Mouse (Mus musculus) lung, embryonic 14.5 days (tissue): ENCODE measurements around the gene Gm49384. TPM values are rescaled to one million over a fixed set of nuclear protein-coding genes. Genes with fewer than 3 reads are reported as not detected.

Experiments used
- ATAC-seq: fragments of 200-750 bp; cut with Nextera tagmentation; 2 replicates; pipeline ENCODE4 v1.8.0; 2017; ENCODE audit warnings: mild to moderate bottlenecking, moderate TSS enrichment, moderate library complexity; ENCODE audit not compliant: insufficient read depth
- DNase-seq: peaks from one replicate; pipeline ENCODE4 v3.0.0-alpha.2; 2015
- H3K27ac ChIP-seq: fragments of 300-500 bp; sonication (generic); 2 replicates; pipeline ENCODE4 v1.5.1; 2014; ENCODE audit warnings: low read depth, mild to moderate bottlenecking, moderate library complexity
- H3K27me3 ChIP-seq: fragments of 300-500 bp; sonication (generic); 2 replicates; pipeline ENCODE4 v1.6.1; 2014; ENCODE audit warnings: low read length, control low read depth; ENCODE audit not compliant: insufficient read depth
- H3K36me3 ChIP-seq: fragments of 300-500 bp; sonication (generic); 2 replicates; pipeline ENCODE4 v1.6.1; 2014; ENCODE audit warnings: control low read depth; ENCODE audit not compliant: insufficient read depth
- H3K4me1 ChIP-seq: fragments of 300-500 bp; sonication (generic); 2 replicates; pipeline ENCODE4 v1.6.1; 2014; ENCODE audit warnings: antibody characterized with exemption, control low read depth; ENCODE audit not compliant: insufficient read depth
- H3K4me2 ChIP-seq: fragments of 300-500 bp; sonication (generic); 2 replicates; pipeline ENCODE4 v1.6.1; 2014; ENCODE audit warnings: mild to moderate bottlenecking
- H3K4me3 ChIP-seq: fragments of 300-500 bp; sonication (generic); 2 replicates; pipeline ENCODE4 v1.5.1; 2014; ENCODE audit warnings: low read depth, low read length
- H3K9ac ChIP-seq: fragments of 300-500 bp; sonication (generic); 2 replicates; pipeline ENCODE4 v1.6.1; 2014
- H3K9me3 ChIP-seq: fragments of 300-500 bp; sonication (generic); 2 replicates; pipeline ENCODE4 v1.6.1; 2016; ENCODE audit warnings: low read depth, low read length, control low read depth
- CTCF ChIP-seq: IDR thresholded peaks from 2 replicates; pipeline ENCODE4 v1.5.1; 2016; ENCODE audit warnings: antibody characterized with exemption, low read depth
- WGBS: fragments of 180-500 bp; shearing (Covaris S2); extraction: QIAGEN DNeasy Blood & Tissue Kit; methylation state at CpG from one replicate; pipeline ENCODE4 v1.1.7; 2014; 5-methylcytosine and 5-hydroxymethylcytosine counted together
- microRNA-seq: library from miRNA; unstranded; fragments of <30 nt; microRNA quantifications from one replicate; pipeline ENCODE4, GENCODE M21; 2016; ENCODE audit warnings: borderline number of aligned reads
- polyA plus RNA-seq: library from polyadenylated mRNA; unstranded; fragments of >200 nt; fragmentation: Nextera tagmentation; extraction: Ambion mirVana; gene quantifications from 2 replicates; pipeline ENCODE4 v1.2.1, GENCODE M21; 2014

Gene Gm49384
- polyA plus RNA-seq, 1 experiment from 2014 or later = 28.7 TPM

DNA sequence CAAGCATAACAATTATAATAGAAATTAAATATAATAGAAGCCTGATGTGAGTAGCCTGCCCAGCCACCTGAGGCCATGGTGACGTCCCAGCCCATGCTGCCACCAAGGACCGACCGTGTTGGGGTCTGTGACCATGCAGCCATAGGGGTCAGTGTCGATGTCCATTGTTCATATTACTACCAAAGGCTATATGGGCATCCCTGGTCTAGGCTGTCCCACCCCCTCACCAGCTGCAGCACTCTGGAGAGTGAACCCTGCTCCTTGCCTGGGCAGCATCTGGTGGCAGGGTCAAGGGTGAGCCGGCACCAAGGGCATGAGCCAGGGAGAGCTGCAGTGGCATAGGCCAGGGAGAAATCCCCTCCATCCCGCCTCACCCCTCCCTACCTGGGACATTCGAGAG, 64.2 kb downstream of the Gm49384 start:
- no peak overlapping the region for H3K27ac ChIP-seq
- ATAC-seq (no peak), DNase-seq (no peak)
- 78% methylated on average over 7 of the region's 7 CpGs for WGBS
- H3K4me1 ChIP-seq = no peaks in the 10 kb centered on the region
- no peaks in the 10 kb centered on the region for H3K9me3 ChIP-seq
- no peak for TF ChIP-seq CTCF
- H3K4me2 ChIP-seq = no peak overlapping the region
- no peak overlapping the region for H3K4me3 ChIP-seq
- no peak overlapping the region for H3K9ac ChIP-seq
- H3K27me3 ChIP-seq = no peaks in the 10 kb centered on the region
- no peaks in the 10 kb centered on the region for H3K36me3 ChIP-seq

Small RNA genes within 50 kb of the gene (microRNA-seq; reads per million reads assigned to microRNA genes)
- gene Gm47287 = not detected
- gene Gm47295 = 0.95 reads per million

Other genes with a start within 250 kb of the Gm49384 start
- 1,824 and 2,015 TPM in 2 replicates for gene Rps29, start 45.1 kb downstream of the Gm49384 start, polyA plus RNA-seq
- gene Lrr1, start 35.5 kb downstream of the Gm49384 start, polyA plus RNA-seq = 29.8 and 30.9 TPM in 2 replicates
- 591 and 633 TPM in 2 replicates for gene Rpl36al, start 20.2 kb downstream of the Gm49384 start, polyA plus RNA-seq
- gene Mgat2, start 20.1 kb downstream of the Gm49384 start, polyA plus RNA-seq = 61.4 and 62.0 TPM in 2 replicates
- 31.4 and 31.6 TPM in 2 replicates for gene Gm49383, start 7.2 kb downstream of the Gm49384 start, polyA plus RNA-seq
- gene Dnaaf2, start 5.8 kb downstream of the Gm49384 start, polyA plus RNA-seq = 9.3 and 11.3 TPM in 2 replicates
- 39.1 and 41.1 TPM in 2 replicates for gene Pole2, start 23.9 kb upstream of the Gm49384 start, polyA plus RNA-seq
- gene Klhdc1, start 36.9 kb upstream of the Gm49384 start, polyA plus RNA-seq = 3.2 and 3.9 TPM in 2 replicates
- 141 and 142 TPM in 2 replicates for gene Klhdc2, start 92.4 kb upstream of the Gm49384 start, polyA plus RNA-seq
- 79.3 and 84.8 TPM in 2 replicates for gene Nemf, start 152.9 kb upstream of the Gm49384 start, polyA plus RNA-seq
- 59.9 and 61.8 TPM in 2 replicates for gene Arf6, start 167.9 kb upstream of the Gm49384 start, polyA plus RNA-seq
- gene Gm9887, start 168.2 kb upstream of the Gm49384 start, polyA plus RNA-seq = 2.0 and 2.2 TPM in 2 replicates